Mouse (Mus musculus): Measurements from ENCODE around the gene 2310034G01Rik.

GRCm38 (mm10) chr19:46375489-46375888 lies 25.4 kb upstream of the 2310034G01Rik start:
- TF ChIP-seq POLR2A (IDR thresholded peaks at IDR 0.05; ENCODE audit: control insufficient read depth in 1 of 2, insufficient read depth in 1 of 2, low read depth in 1 of 2, low read length in 2 of 2, poor library complexity in 1 of 2) (no peak), POLR2AphosphoS2 (IDR thresholded peaks at IDR 0.05; ENCODE audit: low read length) (no peak; the same call in 1 of the 2 replicates)

Data from MEL (cell line).